Mouse (Mus musculus): ENCODE measurements around the gene Ssh2.
A peak's percentile ranks its signal among the peaks of the same experiment; 100 is the strongest.

The Ssh2 gene

DNA sequence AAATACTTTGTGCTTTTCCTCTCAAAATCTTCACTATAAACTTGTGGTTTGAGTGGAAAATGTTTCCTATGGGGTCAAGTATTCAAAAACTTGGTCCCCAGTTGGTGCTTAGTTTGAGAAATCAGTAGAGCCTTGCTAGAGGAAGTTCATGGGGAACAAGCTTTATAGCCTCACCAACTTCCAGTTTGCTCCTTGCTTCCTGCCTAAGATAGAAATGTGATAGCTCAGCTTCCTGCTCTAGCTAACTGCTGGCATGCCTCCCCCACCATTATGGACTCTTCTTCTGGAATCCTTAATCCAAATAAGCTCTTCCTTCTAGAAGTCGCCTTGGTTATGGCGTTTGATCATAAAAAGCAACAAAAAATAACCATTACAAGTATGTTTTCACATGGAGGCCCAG, 190.2 kb downstream of the Ssh2 start:
- ATAC-seq (ENCODE audit: low TSS enrichment), result no peak

DNA sequence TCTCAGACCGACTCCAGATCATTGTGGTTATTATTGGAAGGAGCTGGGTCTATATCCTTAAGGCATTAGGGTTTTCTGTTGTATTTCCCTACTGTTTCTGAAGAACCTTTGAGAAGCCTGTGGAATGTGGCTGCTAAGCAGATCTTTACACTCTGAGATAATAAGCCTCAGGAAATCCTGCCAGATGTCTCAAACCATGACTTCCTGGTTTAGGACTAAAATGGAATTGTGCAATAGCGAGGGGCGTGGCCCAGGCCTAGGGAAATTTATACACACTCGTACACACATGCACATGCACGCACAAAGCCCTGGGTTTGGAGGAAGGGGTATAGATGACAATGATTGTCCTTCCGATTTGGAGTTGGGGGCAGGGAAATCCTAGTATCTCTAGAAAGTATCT, 193.8 kb downstream of the Ssh2 start:
- no peak for ATAC-seq (ENCODE audit: low TSS enrichment)

DNA sequence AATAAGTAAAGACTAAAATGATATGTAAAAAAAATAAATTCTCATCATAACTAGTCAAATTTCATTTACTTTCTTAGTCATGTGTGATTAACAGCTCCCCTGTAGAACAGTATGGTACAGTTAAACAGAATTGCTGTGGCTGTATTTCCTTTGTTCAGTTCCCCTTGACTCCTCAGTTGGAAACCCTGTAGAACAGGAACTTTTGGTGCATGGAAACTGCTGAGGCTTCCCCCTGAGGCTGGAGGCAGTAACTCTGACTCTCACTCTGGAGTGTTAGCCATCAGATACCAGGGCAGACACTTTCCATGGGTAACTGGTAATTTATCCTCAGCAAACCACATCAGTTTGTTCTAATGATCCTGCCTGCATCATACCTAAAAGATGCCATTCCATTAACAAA, 195.2 kb downstream of the Ssh2 start:
- no peak for ATAC-seq (ENCODE audit: low TSS enrichment)

DNA sequence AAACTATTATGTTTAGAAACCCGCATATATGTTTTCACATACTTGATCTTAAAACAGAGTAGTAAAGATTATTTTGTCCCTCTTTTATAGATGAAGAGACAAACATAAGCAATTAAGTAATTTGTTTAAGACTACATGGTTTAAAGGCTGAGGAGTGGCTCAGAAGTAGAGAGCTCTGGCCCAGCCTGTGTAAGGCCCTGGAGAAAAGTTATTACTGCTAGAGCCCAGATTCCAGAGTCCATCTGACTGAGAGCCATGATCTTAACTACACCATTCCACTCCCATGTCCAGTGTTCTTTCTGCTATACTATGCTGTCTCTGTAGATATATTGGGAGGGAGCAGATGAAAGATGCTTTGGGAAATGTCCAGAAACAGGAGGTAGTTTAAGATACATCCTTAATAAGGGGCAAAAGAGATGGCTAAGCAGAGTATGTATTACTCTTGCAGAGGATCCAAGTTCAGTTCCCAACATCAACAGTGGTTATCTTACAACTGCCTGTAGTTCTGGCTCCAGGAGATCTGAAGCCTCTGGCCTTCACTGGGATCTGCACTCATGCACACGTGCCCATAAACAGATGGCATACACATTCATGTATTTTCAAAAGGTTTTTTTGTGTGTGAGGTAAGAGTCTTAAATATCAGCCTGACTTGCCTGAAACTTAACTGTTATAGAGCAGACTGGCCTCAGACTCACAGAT, 198.2 kb downstream of the Ssh2 start:
- ATAC-seq (ENCODE audit: low TSS enrichment), result no peak

DNA sequence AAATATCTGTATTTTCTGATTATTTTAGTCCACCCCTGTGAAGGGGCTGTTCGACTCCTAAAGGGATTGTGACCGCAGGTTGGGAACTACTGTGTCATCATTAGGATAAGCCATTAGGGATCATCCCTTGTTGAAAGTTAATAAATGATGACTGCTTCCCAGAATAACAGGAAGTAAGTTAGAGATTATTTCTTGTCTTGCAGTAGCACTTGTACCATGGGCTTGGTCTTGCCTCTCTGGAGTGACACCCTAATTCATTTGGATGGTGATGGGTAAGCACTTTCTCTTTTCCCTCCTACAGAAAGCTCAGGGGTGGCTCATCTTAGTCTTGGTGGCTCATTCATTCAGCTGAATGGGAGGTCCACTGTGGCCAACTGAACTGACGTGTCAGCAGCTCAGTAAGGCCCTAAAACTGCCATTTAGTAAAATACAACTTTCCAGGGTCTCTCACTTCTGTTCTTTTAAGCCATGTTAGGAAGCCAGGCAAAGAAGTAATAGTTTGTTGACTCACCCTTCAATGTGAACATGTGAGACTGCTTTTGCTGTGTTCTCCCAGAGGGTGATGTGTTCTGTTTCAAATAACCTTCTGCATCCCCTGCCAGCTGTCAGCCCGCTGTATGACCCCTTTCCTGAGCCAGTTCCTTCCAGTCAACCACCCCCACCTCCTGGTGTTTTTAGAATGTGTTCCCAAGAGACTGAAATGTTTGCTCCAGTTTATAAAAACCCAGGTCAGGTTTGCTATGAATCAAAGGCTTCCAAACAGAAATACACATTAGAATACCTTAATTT, 200.3 kb downstream of the Ssh2 start:
- ATAC-seq (ENCODE audit: low TSS enrichment), result no peak

DNA sequence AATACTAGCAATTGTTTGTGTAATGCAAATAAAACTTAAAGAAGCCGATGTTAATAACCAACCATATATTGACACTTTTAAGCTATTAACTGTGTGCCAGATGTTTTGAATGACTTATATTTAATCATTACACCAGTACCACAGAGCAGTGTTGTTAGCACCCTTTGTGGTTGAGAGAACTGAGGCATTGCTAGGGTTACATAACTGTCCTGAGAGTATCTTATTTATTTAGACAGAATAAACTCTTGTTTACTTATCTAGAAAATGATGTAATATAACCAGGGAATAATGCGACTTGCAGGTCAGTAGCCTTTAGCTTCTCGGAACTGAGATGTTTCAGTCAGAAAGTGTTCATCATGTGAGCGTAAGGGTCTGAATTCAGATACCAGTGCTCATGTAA, 201.9 kb downstream of the Ssh2 start:
- no peak for ATAC-seq (ENCODE audit: low TSS enrichment)

DNA sequence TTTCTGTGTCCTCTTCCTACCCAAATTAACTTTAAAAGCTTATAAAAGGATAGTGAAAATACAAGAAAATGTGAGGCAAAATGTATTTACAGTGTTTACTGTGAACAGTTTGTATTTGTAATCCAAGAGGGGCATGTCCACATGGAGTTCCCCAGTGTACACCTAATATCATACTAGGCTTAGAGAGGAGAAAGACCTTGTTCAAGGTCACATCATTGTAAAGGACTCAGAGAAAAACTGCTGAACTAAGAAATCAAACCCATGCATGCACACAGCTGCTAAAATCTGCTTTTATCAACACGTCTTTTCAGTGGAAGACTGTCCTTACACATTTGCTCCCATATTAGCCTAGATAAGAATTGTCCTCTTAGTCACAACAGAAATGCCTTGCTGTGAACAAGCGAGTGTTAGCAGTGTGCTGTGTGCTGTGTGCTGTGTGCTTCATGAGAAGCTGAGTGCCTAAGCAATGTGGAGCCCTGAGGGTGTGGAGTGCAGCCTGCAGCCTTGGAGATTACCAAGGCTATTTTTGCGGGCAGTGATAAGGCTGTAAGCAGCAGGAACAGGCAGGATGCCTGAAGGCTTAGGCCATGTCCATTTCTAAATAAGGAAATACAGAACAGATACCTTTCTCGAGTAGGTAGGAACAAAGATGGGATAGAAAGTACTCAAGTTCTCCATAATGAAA, 207.2 kb downstream of the Ssh2 start:
- ATAC-seq (ENCODE audit: low TSS enrichment), result no peak

DNA sequence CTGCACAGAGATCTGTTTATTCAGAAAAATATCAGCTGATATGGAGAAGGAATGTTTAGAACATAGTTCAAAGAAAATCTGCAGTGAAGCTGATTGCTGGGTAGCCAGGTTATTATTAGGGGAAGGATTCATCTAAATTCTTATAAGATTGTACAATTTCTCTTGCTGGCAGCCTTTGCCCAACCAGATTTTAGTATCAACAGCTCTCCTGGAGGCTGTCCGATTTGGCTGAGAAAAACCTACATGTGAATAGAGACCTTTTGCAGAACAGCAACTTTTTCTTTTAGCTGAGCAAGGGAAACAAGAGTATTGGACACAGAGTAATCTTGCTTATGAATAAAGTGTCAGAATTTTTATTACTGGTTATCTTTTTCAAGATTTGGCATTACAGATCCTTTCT, 212.4 kb downstream of the Ssh2 start:
- no peak for ATAC-seq (ENCODE audit: low TSS enrichment)

DNA sequence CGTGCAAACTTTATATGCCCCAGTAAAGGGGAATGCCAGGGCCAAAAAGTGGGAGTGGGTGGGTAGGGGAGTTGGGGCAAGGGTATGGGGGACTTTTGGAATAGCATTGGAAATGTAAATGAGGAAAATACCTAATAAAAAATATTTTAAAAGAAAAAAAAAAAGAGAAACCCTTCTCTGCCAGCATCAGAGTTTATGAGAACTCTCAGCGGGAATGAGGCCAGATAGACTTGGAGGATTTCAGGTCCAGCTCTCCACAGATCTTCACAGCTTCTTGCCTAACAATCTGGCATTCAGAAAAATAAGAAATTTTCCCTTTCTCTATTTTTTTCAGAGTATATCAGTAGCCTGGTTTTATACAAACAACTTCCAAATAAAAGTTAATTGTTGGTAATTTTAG, 220.9 kb downstream of the Ssh2 start:
- ATAC-seq (ENCODE audit: low TSS enrichment), result no peak

DNA sequence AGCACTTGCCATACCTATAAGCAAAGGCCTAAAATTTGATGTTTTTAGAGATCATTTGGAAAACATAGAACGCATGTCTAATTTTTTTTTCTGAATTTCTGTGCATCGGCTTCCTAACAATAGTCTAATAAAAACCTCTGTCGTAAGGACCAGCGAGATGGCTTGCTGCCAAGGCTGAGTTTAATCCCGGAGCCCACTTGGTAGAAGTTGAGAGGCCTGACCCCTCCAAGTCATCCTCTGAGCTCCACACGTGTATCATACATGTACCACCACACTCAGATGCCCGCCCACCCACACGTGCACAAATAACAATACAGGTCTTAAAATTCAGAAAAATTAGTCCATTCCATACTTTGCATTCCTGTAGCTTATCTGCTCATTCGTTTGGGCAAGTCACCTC, 224.0 kb downstream of the Ssh2 start:
- ATAC-seq (ENCODE audit: low TSS enrichment), result no peak

DNA sequence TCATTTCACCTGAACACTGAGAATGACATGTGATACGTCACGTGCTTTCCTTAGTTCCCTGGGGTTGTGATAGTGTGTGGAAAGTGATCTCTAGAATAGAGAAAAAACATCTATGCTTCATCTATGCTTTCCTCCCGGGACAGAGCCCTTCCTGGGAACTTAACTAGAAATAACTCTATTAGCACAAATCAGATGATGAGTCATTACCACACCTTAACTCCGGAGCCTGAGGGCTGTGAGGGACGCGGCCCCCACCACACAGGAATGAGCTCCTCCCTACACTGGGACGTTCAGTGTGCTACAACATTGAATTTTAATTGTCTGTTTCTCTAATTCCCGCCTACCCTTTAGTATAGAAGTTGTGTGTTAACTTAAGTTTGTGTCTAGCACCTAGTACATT, 224.9 kb downstream of the Ssh2 start:
- no peak for ATAC-seq (ENCODE audit: low TSS enrichment)

DNA sequence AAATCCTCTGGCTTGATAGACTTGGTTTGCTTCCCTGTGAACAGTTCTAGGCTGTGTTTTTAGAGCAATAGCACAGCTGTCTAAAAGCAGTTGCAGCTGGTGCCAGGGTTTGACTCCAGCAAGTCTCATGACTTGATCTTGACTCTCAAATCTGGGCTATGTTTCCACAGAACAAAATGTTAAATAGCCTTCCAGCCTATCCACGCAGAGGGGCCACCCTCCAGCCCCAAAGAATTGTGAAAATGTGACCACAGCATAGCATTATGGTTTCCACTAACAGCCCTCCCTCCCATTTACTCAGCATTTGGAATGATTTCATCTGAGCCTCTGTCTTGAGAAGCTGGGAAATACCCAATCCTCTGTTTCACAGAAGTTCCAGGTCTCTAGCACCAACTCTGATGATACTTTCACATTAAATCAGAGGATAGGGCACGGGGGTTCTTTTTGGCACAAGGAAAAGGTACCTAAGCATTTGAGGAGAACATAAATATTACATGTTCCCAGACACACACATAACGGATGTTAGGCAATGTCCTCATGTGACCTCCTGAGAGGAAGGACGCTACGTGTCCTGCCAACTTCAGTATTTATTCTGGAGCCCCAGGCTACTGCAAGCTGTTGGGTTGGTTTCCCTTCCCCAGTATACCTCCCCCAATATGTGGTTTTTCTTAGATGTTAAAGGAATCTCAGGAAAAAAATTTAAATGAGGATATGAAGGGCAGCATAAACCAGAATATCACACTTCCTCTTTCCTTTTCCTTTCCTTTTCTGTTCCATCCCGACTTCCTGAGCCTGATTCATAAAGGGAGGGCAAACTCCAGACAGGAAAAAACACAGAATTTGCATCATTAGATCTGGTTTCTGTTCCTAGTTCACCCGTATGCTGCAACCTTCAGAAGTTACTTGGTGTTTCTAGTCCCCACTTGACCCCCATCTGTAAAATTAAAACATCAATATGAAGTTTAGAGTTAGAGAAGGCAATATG, 226.4 kb downstream of the Ssh2 start:
- ATAC-seq (ENCODE audit: low TSS enrichment), result peak; percentile 48; the same call in 1 of the 2 replicates

DNA sequence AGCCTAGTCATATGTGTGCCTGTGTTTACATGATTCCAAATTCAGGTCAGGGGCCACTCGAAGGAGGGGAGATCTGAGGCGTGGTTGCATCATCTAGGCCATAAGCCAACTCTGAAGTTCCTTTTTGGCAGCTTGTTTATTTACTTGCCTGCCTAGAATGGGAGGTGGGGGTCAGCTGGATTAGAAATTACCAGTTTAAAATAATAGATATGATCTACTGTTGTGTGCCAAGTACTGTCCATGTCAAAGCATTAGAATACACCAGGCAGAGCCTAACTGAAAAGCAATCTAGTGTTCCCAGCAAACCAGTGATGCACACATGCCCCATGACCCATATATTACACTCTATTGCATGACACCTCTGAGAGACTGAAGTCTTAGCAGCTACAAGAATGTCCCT, 228.9 kb downstream of the Ssh2 start:
- ATAC-seq (ENCODE audit: low TSS enrichment), result no peak

DNA sequence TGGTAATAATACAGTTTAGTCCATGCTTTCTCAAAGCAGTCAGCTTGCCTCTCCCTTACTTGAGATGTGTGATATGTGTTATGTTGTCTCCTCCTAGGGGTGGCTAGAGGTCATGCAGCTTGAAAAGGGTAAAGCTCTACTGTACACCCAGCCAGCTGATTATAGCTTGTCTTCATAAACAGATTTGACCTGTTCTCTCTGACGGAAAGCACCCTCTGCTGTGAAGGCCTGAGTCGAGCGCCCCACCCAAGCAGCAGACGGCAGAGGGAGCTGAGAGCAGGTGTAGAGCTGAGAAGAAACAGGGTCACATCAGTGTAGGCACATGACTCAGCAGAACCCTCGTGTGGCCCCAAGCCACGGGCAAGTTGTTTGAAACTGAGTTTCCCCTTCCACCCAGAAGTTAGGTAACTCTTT, 230.5 kb downstream of the Ssh2 start:
- peak; percentile 79 for ATAC-seq (ENCODE audit: low TSS enrichment)

DNA sequence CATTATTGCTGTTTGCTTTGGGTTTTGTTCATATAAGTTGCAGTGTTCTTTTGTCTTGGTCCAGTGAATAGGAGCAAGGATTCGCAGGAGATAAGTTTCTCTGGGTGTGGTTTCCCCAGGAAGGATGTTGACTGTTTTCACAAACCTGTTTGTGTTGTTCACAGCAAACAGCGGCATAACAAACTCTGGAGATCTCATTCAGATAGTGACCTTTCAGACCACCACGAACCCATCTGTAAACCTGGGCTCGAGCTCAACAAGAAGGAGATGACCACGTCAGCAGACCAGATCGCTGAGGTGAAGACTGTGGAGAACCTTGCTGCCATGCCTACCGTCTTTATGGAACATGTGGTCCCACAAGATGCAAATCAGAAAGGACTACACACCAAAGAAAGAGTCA, 233.1 kb downstream of the Ssh2 start:
- no peak for ATAC-seq (ENCODE audit: low TSS enrichment)

DNA sequence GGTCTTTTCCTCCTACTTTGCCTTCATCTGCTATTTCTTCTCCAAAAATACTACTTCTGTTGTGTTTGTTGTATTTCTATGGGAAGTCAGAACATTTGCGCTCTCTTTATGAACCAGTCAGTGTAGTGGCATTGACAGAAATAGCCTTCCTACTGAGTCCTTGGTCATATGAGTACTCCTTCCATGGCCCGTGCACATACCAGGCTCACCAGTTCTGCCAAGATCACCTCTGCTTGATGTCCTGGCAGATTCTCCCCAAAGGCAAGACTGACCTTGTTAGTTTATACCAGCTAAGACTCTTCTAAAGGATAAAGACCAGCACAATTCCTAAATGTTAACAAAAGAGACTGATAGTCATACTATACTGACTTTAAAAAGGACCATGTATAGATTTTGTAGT, 235.6 kb downstream of the Ssh2 start:
- ATAC-seq (ENCODE audit: low TSS enrichment), result no peak

DNA sequence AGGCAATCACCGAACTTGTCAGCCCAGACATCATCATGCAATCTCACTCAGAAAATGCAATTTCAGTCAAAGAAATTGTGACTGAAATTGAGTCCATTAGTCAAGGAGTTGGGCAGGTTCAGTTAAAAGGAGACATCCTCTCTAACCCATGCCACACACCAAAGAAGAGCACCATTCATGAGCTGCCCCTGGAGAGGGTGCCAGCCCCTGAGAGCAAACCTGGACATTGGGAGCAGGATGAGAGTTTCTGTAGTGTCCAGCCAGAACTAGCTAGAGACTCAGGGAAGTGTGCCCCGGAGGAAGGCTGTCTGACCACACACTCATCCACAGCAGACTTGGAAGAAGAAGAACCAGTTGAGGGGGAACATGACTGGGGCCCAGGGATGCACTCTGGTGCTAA, 237.3 kb downstream of the Ssh2 start:
- no peak for ATAC-seq (ENCODE audit: low TSS enrichment)

DNA sequence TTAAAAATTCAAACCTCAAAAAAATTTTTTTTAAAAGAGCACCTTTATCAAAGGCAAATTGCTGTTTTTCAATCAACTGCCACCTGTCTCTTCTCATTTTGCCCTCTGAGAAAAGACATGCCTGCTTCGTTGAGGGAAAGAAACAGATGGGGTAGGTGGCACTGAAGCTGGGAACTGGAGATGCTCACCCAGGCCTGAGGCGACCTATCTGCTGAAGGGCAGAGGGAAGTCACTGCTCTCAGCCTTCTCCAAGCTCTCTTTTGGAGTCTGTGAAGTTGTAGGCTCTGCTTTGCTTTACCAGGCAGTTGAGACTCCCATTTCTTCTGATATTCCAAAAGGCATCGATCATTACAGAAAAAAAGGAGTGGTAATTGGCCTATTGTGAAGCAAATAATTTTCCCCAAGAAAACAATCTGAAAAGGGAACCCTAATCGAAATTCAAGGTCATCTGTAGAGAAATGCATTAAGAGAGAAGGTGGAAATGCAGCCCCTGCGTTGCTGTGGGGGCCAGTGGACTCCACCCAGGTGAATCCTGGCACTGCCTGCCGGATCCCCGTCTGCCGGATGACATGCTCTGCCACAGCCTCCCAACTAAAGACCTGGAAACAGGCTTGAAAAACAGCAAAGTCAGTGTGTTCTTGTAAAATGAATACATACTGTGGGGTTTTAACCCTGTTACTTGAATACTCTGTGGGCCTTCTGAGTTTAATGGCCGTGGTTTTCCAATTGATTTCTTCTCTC, 239.9 kb downstream of the Ssh2 start:
- ATAC-seq (ENCODE audit: low TSS enrichment), result no peak

DNA sequence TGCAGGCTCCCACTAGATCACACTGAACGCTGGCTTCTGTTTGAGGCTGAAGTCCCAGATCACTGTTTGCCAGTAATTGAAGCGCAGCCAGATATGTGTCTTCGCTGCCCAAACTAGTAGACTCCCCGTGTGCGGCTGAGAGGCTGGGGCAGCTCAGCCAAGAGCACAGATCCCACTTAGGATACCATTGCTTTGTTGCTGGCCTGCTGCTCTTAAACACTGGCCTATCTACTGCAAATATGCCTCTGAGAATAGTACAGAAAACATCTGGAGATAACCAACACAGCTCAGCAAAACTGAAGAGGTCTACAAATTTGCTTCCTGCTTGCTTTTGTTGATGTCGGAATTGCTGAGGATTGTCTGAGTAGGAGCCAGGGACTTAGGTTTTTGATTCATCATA, 240.8 kb downstream of the Ssh2 start:
- ATAC-seq (ENCODE audit: low TSS enrichment), result no peak

DNA sequence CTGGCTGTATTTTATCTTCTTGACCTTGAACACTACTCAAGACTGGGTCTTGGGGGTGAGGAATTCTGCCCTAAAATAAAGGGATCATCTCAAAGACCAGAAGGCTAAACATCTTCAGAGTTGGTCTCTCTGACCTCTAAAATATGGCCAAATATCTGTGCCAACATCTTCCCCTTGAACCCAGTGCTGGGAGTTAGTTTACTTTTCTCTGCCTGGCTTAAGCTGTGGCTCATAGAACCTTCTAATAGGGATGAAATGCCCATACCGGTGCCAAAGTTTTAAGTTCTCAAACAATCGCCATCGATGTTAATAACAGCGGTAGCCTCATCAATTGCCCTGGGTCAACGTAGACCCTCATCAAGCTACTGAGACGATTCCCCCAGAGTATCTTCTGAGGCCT, 245.8 kb downstream of the Ssh2 start:
- no peak for ATAC-seq (ENCODE audit: low TSS enrichment)
